20 mouse cellular contexts compared by ENCODE assay signal in genomic region chr3:115095496-115095895, GRCm38 (mm10).
DNase-seq lines count a peak whose midpoint lies in the region; ATAC-seq lines count a peak whose summit lies in the region.
"Had no signal": no experiment of that assay in that cellular context is flagged by ENCODE, and none has a peak within 500 bp of the region (broad histone marks: within the 10 kb centered on the region; RNA-seq: fewer than 3 reads in every experiment).

No protein-coding gene starts in this region.

- 0 out of 2 replicates have a peak, but pooled peaks have one; percentile 27 for ATAC-seq in hindbrain, embryonic 14.5 days (ENCODE audit: low FRiP score)
- ATAC-seq in hindbrain, embryonic 12.5 days (ENCODE audit: low FRiP score): no peak
- ATAC-seq: activated CD4-positive, CD25-positive, alpha-beta regulatory T cell, adult 4 months; intestine, postnatal 0 days; lung, postnatal 0 days; Patski had no signal

- H3K4me1 ChIP-seq in hindbrain, embryonic 14.5 days (replicated peaks; ENCODE audit: control insufficient read depth, insufficient read depth, low read length): no peaks in the 10 kb centered on the region
- H3K4me1 ChIP-seq in hindbrain, embryonic 12.5 days: no peaks in the 10 kb centered on the region
- H3K4me1 ChIP-seq: forebrain, embryonic 12.5 days; limb, embryonic 13.5 days; liver, embryonic 15.5 days had no signal

- H3K27ac ChIP-seq in hindbrain, embryonic 14.5 days: no peak overlapping the region
- no peak overlapping the region for H3K27ac ChIP-seq in hindbrain, embryonic 12.5 days
- H3K27ac ChIP-seq: forebrain, embryonic 12.5 days; limb, embryonic 13.5 days; liver, embryonic 15.5 days had no signal

- no peak overlapping the region for H3K9ac ChIP-seq in hindbrain, embryonic 14.5 days
- no peak overlapping the region for H3K9ac ChIP-seq in hindbrain, embryonic 12.5 days
- H3K9ac ChIP-seq: forebrain, embryonic 12.5 days; limb, embryonic 13.5 days; liver, embryonic 15.5 days had no signal

- no peak overlapping the region for H3K4me2 ChIP-seq in hindbrain, embryonic 14.5 days (replicated peaks)
- no peak overlapping the region for H3K4me2 ChIP-seq in hindbrain, embryonic 12.5 days (replicated peaks)
- H3K4me2 ChIP-seq: forebrain, embryonic 12.5 days; limb, embryonic 13.5 days; liver, embryonic 15.5 days had no signal

- 57% methylated on average over 3 of the region's 3 CpGs for WGBS in hindbrain, embryonic 14.5 days
- WGBS in hindbrain, embryonic 12.5 days: 75% methylated on average over 3 of the region's 3 CpGs

- DNase-seq in hindbrain, embryonic 14.5 days (ENCODE audit: low spot score): no peak
- DNase-seq in Muller cell, postnatal 12 days (ENCODE audit: inconsistent ontology term): peak; percentile 88
- peak; percentile 68 to 69 for DNase-seq in cerebellum, adult 18-20 months
- peak; percentile 50 to 68 for DNase-seq in cerebellum, postnatal 36 days
- no peak for DNase-seq in gastrocnemius, adult 18-20 months (ENCODE audit: low spot score)
- DNase-seq in spleen, adult 18-20 months: no peak
- DNase-seq: adrenal gland, postnatal 25 days; kidney, postnatal 25 days; layer of hippocampus, adult 9-11 months; midbrain, embryonic 14.5 days; right cerebral cortex, postnatal 4 days; thymus, postnatal 25 days had no signal

- H3K9me3 ChIP-seq in hindbrain, embryonic 14.5 days (ENCODE audit: control insufficient read depth, low read length): no peaks in the 10 kb centered on the region
- H3K9me3 ChIP-seq in hindbrain, embryonic 12.5 days (replicated peaks): no peaks in the 10 kb centered on the region
- H3K9me3 ChIP-seq: forebrain, embryonic 12.5 days; limb, embryonic 13.5 days; liver, embryonic 15.5 days had no signal

- no peaks in the 10 kb centered on the region for H3K27me3 ChIP-seq in hindbrain, embryonic 14.5 days (ENCODE audit: control insufficient read depth, insufficient read depth, low read length)
- H3K27me3 ChIP-seq in hindbrain, embryonic 12.5 days: no peaks in the 10 kb centered on the region
- H3K27me3 ChIP-seq: forebrain, embryonic 12.5 days; limb, embryonic 13.5 days; liver, embryonic 15.5 days had no signal

- H3K4me3 ChIP-seq in hindbrain, embryonic 14.5 days (replicated peaks; ENCODE audit: low read length): no peak overlapping the region
- no peak overlapping the region for H3K4me3 ChIP-seq in hindbrain, embryonic 12.5 days
- H3K4me3 ChIP-seq: forebrain, embryonic 12.5 days; limb, embryonic 13.5 days; liver, embryonic 15.5 days had no signal

- no peaks in the 10 kb centered on the region for H3K36me3 ChIP-seq in hindbrain, embryonic 14.5 days (replicated peaks; ENCODE audit: control insufficient read depth, insufficient read depth)
- no peaks in the 10 kb centered on the region for H3K36me3 ChIP-seq in hindbrain, embryonic 12.5 days
- H3K36me3 ChIP-seq: forebrain, embryonic 12.5 days; limb, embryonic 13.5 days; liver, embryonic 15.5 days had no signal

Comparison
In these comparisons a context has a peak if more than half of its experiments do, and no peak if none do; other contexts are left out.
1. DNase-seq: peak in Muller cell, postnatal 12 days (single experiment), cerebellum, adult 18-20 months (2 of 2) and cerebellum, postnatal 36 days (2 of 2); none in hindbrain, embryonic 14.5 days (single experiment), gastrocnemius, adult 18-20 months (single experiment) and spleen, adult 18-20 months (0 of 2).